Mouse (Mus musculus): ENCODE data around the gene Hsd11b1. TPM values are rescaled to one million over a fixed set of nuclear protein-coding genes. Genes with fewer than 3 reads are reported as not detected.
"Not testable (repeated sequence)": the region's sequence is repeated elsewhere in the genome, so short reads cannot be mapped to it uniquely, and the experiment has no call there.

Hsd11b1 gene
- total and polyA plus RNA-seq, 3 experiments = 10.5 to 20.9 (median 15.1) TPM

GRCm38 (mm10) chr1:193287578-193287977 is 23.7 kb upstream of the Hsd11b1 start:
- no peaks in the 10 kb centered on the region for H3K27me3 ChIP-seq (ENCODE audit: control insufficient read depth, insufficient read depth, low read length)
- H3K36me3 ChIP-seq (ENCODE audit: control insufficient read depth, insufficient read depth, low read length) = no peaks in the 10 kb centered on the region
- no peak for DNase-seq
- intact Hi-C loops (cut with DNase I) = no loop called here
- H3K27ac ChIP-seq = no peak overlapping the region
- WGBS = 92% methylated on average over 2 of the region's 2 CpGs
- no peaks in the 10 kb centered on the region for H3K4me1 ChIP-seq (ENCODE audit: control insufficient read depth, insufficient read depth, low read length)
- no peak overlapping the region for H3K9ac ChIP-seq (ENCODE audit: low read depth, low read length)
- H3K79me2 ChIP-seq (replicated peaks; ENCODE audit: control insufficient read depth, insufficient read depth, low read length) = no peaks in the 10 kb centered on the region
- no peak for TF ChIP-seq CTCF (IDR thresholded peaks at IDR 0.05)
- no peak for TF ChIP-seq EP300 (IDR thresholded peaks at IDR 0.05; ENCODE audit: insufficient read depth, low read depth, low read length)
- no peak for TF ChIP-seq POLR2A (IDR thresholded peaks at IDR 0.05; ENCODE audit: insufficient read depth, low read depth, low read length)
- no peak overlapping the region for H3K4me3 ChIP-seq

- H3K9ac ChIP-seq (ENCODE audit: low read depth, low read length); intact Hi-C loops (cut with DNase I); H3K79me2 ChIP-seq (replicated peaks; ENCODE audit: control insufficient read depth, insufficient read depth, low read length); H3K27ac ChIP-seq; H3K27me3 ChIP-seq (ENCODE audit: control insufficient read depth, insufficient read depth, low read length); H3K36me3 ChIP-seq (ENCODE audit: control insufficient read depth, insufficient read depth, low read length); H3K4me3 ChIP-seq; DNase-seq; H3K4me1 ChIP-seq (ENCODE audit: control insufficient read depth, insufficient read depth, low read length): not testable (repeated sequence)
- WGBS = 52% methylated on average over 3 of the region's 3 CpGs
These were observed 22.0 kb upstream of the Hsd11b1 start for GRCm38 (mm10) chr1:193285766-193286325.

- TF ChIP-seq POLR2A (IDR thresholded peaks at IDR 0.05; ENCODE audit: insufficient read depth, low read depth, low read length) = no peak
- TF ChIP-seq EP300 (IDR thresholded peaks at IDR 0.05; ENCODE audit: insufficient read depth, low read depth, low read length) = no peak
- TF ChIP-seq CTCF (IDR thresholded peaks at IDR 0.05) = no peak
- no peak for DNase-seq
- H3K9ac ChIP-seq (ENCODE audit: low read depth, low read length) = no peak overlapping the region
- H3K4me3 ChIP-seq = no peak overlapping the region
- no peaks in the 10 kb centered on the region for H3K79me2 ChIP-seq (replicated peaks; ENCODE audit: control insufficient read depth, insufficient read depth, low read length)
- WGBS = 87% methylated on average over 7 of the region's 7 CpGs
- no peaks in the 10 kb centered on the region for H3K4me1 ChIP-seq (ENCODE audit: control insufficient read depth, insufficient read depth, low read length)
- intact Hi-C loops (cut with DNase I) = no loop called here
- no peaks in the 10 kb centered on the region for H3K27me3 ChIP-seq (ENCODE audit: control insufficient read depth, insufficient read depth, low read length)
- no peaks in the 10 kb centered on the region for H3K36me3 ChIP-seq (ENCODE audit: control insufficient read depth, insufficient read depth, low read length)
- no peak overlapping the region for H3K27ac ChIP-seq
These were observed 20.4 kb upstream of the Hsd11b1 start for GRCm38 (mm10) chr1:193284228-193284779.

GRCm38 (mm10) chr1:193281344-193281743 is 17.5 kb upstream of the Hsd11b1 start:
- Histone ChIP-seq H3K27ac (no peak overlapping the region), H3K36me3 (ENCODE audit: control insufficient read depth, insufficient read depth, low read length) (no peaks in the 10 kb centered on the region), H3K79me2 (replicated peaks; ENCODE audit: control insufficient read depth, insufficient read depth, low read length) (no peaks in the 10 kb centered on the region), H3K9ac (ENCODE audit: low read depth, low read length) (no peak overlapping the region), H3K27me3 (ENCODE audit: control insufficient read depth, insufficient read depth, low read length) (no peaks in the 10 kb centered on the region), H3K4me1 (ENCODE audit: control insufficient read depth, insufficient read depth, low read length) (peaks cover 2% of the 10 kb centered on the region; the same call in 1 of the 2 replicates), H3K4me3 (no peak overlapping the region)
- intact Hi-C loops (cut with DNase I) = no loop called here
- no peak for DNase-seq
- WGBS = 89% methylated on average over 2 of the region's 2 CpGs
- no peak for TF ChIP-seq CTCF (IDR thresholded peaks at IDR 0.05)
- no peak for TF ChIP-seq EP300 (IDR thresholded peaks at IDR 0.05; ENCODE audit: insufficient read depth, low read depth, low read length)
- TF ChIP-seq POLR2A (IDR thresholded peaks at IDR 0.05; ENCODE audit: insufficient read depth, low read depth, low read length) = no peak

GRCm38 (mm10) chr1:193279492-193279891 is 15.6 kb upstream of the Hsd11b1 start:
- Histone ChIP-seq H3K4me3 (no peak overlapping the region), H3K27me3 (ENCODE audit: control insufficient read depth, insufficient read depth, low read length) (no peaks in the 10 kb centered on the region), H3K9ac (ENCODE audit: low read depth, low read length) (no peak overlapping the region), H3K4me1 (ENCODE audit: control insufficient read depth, insufficient read depth, low read length) (peaks cover 3% of the 10 kb centered on the region; the same call in 1 of the 2 replicates), H3K27ac (no peak overlapping the region), H3K79me2 (replicated peaks; ENCODE audit: control insufficient read depth, insufficient read depth, low read length) (no peaks in the 10 kb centered on the region), H3K36me3 (ENCODE audit: control insufficient read depth, insufficient read depth, low read length) (no peaks in the 10 kb centered on the region)
- intact Hi-C loops (cut with DNase I) = no loop called here
- WGBS = 66% methylated on average over 4 of the region's 4 CpGs
- TF ChIP-seq EP300 (IDR thresholded peaks at IDR 0.05; ENCODE audit: insufficient read depth, low read depth, low read length) = no peak
- TF ChIP-seq POLR2A (IDR thresholded peaks at IDR 0.05; ENCODE audit: insufficient read depth, low read depth, low read length) = no peak
- no peak for TF ChIP-seq CTCF (IDR thresholded peaks at IDR 0.05)
- DNase-seq = no peak

- H3K36me3 ChIP-seq (ENCODE audit: control insufficient read depth, insufficient read depth, low read length) = no peaks in the 10 kb centered on the region
- no peaks in the 10 kb centered on the region for H3K27me3 ChIP-seq (ENCODE audit: control insufficient read depth, insufficient read depth, low read length)
- no peak overlapping the region for H3K4me3 ChIP-seq
- peaks cover 3% of the 10 kb centered on the region; the same call in 1 of the 2 replicates for H3K4me1 ChIP-seq (ENCODE audit: control insufficient read depth, insufficient read depth, low read length)
- intact Hi-C loops (cut with DNase I) = no loop called here
- H3K9ac ChIP-seq (ENCODE audit: low read depth, low read length) = no peak overlapping the region
- 52% methylated on average over 6 of the region's 6 CpGs for WGBS
- peak overlapping the region; percentile 40 for H3K27ac ChIP-seq
- DNase-seq = peak; percentile 56 to 70
- H3K79me2 ChIP-seq (replicated peaks; ENCODE audit: control insufficient read depth, insufficient read depth, low read length) = no peaks in the 10 kb centered on the region
- TF ChIP-seq POLR2A (IDR thresholded peaks at IDR 0.05; ENCODE audit: insufficient read depth, low read depth, low read length) (no peak), EP300 (IDR thresholded peaks at IDR 0.05; ENCODE audit: insufficient read depth, low read depth, low read length) (no peak), CTCF (IDR thresholded peaks at IDR 0.05) (no peak)
These were observed 14.7 kb upstream of the Hsd11b1 start for GRCm38 (mm10) chr1:193278414-193279045.

All from heart, adult 2 months (tissue).